Mouse (Mus musculus): ENCODE results near the gene Dlgap1.

Dlgap1 gene

DNA sequence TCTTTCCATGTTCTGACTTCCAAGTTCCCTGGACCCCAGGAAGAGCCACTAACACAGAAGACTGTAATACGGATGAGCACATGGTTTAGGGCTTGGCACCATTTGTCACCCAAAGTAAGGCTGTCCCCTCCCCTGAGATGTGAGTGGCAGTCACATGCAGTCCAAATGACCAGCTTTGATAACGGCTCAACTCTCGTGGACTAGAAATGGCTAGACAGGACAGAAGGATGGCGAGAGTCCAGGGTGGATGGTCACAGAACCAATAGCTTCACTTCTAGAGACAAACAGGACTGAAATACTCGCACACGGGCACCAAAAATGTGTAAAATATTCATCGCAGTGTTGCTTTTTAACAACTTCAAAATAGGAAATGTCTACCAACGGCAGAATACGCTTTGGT is 657.5 kb downstream of the Dlgap1 start:
- DNase-seq (ENCODE audit: low spot score in 2 of 2) = no peak

DNA sequence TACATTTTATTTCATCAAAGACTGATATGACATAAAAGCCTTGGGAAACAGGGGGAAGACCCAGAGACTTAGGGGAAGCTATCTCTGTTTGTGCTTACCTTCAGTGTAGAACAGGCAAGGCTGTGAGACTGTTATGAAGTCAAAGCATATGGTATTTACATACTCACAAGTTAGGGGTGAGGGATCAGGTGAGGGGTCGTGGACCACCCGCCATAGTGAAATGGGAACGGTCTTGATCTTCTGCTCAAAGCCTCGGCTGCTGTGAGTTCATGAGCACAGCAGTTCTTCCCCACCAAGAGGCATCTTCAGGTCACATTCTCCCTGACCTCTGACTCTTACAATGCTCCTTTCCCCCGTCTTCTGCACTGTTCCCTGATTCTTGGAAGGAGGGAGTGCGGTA is 658.1 kb downstream of the Dlgap1 start:
- no peak for DNase-seq (ENCODE audit: low spot score in 2 of 2)

DNA sequence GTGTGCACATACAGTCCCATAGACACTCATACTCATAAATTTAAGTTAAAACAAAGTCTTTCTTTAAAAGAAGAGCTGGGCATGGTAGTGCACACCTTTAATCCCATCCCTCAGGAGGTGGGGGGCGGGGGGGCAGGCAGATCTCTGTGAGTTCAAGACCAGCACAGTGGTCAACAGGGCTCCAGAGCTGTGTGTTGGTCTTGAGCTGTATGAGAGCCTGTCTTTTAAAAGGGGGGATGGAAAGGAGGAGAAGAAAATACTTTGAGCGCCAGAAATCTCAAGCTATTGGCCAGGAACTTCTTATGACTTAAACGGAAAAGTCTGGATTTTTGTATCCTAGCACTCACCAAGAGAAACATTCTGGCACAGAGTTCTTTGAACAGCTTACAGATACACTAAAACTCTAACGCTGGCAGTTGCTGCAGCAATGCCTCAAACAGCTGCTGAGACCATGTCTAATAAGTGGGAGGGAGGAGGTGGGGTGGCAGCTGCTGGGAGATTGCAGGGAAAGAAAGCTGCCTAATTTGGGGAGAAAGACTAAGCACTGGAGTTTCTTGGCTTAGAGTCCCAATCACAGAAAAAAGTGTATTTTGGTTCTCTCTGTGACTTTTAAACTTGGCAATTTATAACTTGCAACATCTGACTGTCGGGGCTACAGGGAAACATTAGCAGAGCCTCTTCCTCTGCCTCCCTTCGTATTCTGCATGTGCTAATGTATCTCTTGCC is 660.9 kb downstream of the Dlgap1 start:
- DNase-seq (ENCODE audit: low spot score in 2 of 2) = no peak

DNA sequence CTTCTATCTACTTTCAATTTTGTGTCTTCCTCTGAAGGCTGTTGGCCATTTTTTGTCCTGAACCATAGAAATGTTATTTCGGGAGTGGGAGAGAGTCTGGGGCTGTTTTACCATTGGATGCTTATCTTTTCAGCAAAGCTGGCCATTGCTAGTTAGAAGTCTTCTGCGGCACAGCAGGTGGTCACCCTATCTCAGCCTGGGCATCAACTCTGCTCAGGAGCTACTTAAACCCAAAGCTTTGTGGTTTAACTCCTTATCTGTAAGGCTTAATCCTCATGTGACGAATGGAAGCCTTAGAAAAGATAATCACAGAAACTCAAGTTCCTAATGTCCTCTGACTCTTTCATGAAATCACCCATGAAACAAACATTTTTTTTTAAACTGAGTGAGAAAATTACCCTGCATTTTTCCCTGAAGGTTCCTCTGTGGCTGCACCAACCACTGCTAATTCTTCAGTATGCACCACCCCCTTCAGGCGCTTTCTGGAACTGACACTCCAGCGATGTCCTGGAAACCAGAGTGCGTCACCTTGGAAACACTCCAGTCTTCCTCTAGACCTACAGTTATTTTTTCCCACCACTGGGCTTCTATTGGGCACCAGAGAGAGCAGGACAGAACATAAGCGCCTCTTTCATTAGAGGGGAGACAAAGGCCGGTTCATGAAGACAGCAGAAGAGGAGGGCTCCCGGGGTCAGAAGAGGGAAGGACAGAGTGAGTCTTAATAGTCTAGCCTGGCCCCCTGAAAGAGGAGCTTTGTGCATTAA is 664.5 kb downstream of the Dlgap1 start:
- DNase-seq (ENCODE audit: low spot score in 2 of 2) = no peak

DNA sequence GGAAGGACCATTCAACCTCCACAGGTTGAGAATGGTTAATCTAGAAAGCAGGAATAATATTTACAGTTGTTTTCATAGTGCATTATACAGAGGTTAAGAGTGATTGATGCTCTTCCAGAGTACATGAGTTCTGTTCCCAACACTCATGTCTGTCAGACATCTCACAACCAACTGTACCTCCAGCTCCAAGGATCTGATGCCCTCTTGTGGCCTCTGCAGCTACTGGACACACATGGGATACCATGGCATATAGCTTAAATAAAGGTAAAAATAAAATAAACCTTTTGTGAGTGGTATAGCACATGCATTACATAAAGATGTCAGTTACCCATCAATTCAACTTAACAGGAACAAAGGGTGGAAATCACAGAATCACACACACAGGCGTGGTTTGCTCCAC is 674.3 kb downstream of the Dlgap1 start:
- no peak for DNase-seq (ENCODE audit: low spot score in 2 of 2)

DNA sequence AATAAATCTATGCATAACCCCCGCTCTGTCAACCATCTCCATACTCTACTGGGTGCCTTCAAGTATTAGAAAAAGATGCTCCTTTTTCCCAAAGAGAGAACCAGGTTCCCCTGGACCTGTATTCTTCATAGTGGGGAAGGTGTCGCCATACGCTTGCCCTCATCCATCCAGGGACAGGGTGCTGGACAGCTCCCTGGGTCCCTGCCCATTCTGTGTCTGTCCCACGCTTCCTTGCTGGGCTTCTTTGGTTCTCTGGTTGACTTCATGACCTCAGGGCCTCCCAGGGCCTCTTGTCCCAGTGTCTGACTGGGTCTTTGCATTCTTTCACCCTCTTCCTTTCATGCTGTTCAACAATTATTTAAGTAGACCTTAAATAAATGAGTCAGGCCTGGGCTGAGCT is 677.8 kb downstream of the Dlgap1 start:
- no peak for DNase-seq (ENCODE audit: low spot score in 2 of 2)

DNA sequence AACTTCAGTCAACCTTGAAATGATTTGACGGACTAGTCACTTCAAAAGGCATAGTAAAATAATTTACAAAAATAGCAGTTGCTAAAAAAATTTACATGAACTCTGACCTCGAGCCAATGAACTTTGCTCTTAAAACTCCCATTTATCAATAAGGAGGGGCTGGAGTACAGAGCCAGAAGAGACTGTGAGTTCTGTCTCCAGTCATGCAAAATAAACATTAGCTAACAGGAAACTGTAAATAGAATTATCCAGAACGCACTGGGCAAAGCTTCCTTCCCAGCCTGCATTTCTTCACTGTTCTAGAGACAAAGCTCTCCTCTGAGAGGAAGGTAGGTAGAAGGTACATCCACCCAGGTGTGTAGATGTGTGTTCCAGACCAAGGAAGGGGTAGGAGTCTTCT is 692.5 kb downstream of the Dlgap1 start:
- no peak for DNase-seq (ENCODE audit: low spot score in 2 of 2)

DNA sequence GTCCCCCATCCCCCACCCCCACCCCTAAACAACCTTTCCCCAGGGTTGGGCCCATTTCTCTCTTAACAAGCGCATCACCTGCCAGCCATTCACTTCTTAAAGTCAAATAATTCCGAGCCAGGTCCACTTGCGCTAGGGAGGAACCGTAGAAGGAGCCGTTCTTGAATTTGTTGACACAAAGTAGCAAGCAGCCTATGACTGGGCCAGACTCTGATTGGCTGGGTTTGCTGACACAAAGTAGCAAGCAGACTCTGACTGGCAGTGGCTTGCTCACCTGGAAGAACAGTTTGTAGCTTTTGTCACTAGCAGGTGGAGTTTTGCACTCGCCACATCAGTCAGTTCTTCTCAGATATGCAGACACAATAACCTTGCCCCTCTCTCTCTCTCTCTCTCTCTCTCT is 695.1 kb downstream of the Dlgap1 start:
- DNase-seq (ENCODE audit: low spot score in 2 of 2) = no peak

DNA sequence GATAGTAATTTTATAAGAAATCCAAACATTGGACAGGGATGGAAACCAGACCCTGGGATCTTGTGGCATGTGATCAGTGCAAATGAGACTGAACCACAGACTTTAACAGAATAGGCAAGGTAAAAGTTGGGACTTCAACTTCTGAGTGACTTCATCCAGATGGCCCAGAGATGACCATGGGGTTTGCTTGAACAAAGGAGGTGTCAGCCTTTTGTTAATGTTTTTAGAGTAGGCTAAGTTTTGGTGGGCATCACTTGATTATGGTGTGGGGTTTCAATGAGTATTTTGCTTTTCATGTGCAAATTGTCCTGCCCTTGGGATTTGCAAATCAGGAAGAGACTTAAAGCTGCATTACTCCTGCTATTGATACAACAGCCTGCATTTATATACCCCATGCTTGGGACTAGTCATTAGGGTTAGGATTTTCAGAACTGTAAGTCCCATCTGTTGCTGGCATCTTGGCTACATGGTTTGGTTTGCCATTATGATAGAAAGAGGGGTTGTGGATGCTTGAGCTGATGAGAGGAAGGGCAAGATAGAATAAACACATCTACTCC is 695.7 kb downstream of the Dlgap1 start:
- no peak for DNase-seq (ENCODE audit: low spot score in 2 of 2)

DNA sequence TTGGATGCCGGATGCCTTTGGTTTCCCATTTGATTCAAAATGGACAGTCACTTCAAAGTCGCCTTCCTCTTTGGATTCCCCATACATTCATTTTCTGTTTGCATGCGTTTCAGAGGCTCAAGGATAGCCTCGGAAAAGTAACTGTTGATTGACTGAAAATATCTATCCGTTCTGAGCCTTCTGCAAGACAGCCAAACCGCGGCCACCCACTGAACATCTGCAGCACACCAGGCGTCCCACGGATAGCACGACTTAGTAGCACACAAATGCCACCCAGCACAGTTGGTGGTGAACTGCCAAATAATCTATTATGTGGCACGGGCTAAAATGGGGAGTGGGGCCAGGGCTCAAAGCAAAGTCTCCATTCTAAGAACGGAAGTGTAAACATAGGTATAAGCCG is 705.1 kb downstream of the Dlgap1 start:
- DNase-seq (ENCODE audit: low spot score in 2 of 2) = no peak

DNA sequence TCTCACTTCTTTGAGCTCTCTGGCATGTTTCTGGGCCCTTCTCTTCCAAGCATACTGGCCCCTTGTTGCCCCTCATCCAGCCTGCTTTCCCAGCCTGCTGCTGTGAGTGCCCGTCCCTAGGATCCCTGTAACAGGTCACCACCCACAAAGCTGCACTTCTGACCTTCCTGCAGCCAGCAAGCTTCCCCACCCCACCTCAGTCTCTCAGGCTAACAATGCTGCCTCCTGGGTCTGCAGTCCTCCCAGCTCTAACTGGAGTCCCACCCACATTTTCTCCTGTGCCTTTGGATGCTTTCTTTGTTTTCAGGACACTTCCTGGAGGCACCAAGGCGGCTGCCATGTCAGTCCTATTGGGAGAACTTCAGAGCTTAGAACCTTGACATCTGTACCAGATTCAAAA is 707.6 kb downstream of the Dlgap1 start:
- DNase-seq (ENCODE audit: low spot score in 2 of 2) = no peak

DNA sequence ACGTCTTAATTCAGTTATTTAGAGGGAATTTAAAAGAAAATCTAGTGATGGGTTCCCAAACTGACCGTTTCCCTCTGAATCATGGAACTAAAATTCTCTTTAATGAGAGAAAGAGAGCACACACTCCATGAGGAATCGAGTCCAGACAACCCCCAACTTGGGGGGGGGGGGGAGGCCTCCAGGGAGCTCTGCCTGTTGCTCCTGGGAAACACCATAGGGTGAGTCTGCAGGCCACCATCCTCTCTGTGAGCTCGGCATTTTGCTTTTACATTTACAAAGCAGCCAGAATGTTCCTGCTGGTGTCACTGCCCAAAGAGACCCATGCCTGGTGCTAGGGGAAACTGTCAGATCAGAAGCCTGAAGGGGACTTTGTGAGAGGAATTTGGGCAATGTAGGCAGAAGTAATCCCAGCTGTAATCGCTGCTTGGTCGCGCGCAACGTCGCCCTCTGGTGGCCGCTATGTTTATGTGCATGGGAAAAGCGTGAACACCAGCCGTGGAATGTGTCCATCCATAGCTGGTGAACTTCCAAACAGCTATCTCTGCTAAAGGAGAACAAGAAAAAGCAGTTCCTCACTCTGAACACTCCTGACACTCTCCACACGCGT is 714.8 kb downstream of the Dlgap1 start:
- peak; percentile 17 to 22 for DNase-seq (ENCODE audit: low spot score in 2 of 2)

DNA sequence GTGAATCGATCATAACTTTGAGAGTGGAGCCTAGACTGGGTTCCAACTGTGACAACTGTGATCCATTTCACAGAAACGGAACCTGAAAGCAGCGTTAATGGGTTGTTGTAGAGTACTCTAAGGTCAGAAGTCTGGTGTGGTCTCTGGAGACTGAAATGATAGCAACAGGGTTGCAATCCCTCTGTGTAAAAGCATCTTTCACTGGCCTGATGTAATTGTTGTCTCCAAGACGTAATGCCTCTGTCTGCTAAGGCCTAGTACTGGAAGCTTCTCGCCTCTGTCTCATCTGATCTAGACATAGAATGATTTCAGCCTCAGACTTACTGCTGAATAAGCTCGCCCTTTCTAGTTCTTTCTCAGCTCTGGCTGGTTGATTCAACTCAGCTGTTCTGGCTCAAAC is 721.3 kb downstream of the Dlgap1 start:
- DNase-seq (ENCODE audit: low spot score in 2 of 2) = no peak

DNA sequence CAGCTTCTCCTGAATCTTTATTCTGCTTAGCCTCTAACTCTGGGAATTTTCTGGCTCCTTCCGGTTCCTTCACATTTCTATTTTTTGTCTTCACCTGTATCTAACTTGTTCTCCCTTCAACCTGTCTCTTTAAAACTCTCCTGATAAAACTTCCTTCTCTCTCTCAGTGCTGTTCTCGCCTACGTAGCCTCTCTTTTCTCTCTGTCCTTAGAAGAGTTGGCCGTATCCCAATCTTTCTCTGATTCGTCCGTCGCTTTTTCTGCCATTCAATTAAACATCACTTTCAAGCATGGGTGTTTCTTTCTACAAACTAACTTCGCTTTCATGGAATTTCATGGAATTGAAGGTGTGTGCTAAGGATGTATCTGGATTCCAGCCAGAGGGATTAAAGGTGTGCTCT is 721.7 kb downstream of the Dlgap1 start:
- DNase-seq (ENCODE audit: low spot score in 2 of 2) = no peak

DNA sequence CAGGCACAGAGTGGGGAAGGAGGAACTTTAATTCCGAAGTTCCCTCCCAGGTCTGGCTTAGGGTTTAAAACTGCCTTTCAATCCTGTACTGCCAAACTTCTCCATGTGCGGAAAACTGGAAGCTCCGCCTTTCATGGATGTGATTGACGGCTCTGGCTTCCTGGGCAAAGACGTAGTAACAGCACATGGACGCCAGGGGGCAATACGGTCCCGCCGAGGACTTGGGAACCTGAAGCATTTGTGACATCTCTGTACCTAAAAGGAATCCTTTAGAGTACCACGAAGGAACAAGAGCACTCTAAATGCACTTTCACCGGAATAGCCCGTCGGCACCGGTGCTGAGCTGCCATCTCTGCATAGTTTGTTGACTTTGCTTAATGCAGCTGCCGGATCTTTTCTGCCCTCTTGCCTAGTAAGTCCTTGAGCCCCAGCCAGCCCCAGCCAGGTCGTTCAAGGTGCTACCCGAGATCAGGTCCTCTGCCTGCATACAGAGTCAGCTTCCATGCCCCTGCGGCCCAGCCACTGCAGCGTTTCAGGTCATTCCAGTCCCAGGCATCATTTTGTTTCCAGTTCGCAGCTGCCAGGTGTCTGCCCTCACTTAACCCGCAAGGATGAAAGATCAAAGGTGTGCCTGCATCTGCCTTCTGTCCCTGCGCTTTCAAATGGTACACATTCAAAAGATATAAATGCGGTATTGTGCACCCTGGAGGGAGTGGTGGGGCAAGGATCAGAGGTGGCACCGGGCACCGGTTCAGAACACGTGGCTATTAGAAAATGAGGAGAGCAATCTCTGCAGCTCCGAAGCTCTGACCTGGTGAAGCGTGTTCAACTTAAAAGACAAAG is 738.3 kb downstream of the Dlgap1 start:
- DNase-seq (ENCODE audit: low spot score in 2 of 2) = peak; percentile 31 to 36

DNA sequence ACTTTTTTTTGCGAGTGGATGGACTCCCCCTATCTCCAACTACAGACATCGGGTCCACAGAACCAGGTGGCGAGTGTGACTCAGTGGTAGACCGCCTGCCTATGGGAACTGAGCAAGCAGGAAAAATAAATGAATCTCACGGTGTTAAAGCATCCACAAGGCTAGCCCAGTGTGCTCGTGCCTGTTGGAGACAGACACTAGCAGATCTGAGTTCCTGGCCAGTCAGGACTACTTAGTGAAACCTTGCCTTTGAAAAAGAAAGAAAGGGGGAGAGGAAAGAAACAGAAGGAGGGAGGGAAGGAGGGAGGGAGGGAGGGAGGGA is 738.9 kb downstream of the Dlgap1 start:
- no peak for DNase-seq (ENCODE audit: low spot score in 2 of 2)

DNA sequence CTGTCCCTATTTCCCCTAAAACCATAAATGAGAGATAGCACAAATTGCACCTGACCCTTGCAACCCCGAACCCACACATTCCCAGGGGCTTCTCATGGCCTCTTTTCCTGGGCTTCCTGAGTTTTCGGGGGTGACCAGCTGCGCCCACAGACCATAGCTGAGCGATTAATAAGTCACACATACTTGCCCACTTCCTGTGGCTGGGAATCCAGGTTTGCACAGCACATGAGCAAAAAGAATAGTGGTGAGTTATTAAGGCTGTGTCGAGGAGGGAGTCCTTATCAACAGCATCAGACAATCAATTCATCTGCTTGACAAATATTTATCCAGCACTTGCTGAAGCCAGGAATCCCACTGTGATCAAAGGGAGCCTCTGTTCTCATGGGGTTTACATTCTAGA is 740.7 kb downstream of the Dlgap1 start:
- DNase-seq (ENCODE audit: low spot score in 2 of 2) = no peak

DNA sequence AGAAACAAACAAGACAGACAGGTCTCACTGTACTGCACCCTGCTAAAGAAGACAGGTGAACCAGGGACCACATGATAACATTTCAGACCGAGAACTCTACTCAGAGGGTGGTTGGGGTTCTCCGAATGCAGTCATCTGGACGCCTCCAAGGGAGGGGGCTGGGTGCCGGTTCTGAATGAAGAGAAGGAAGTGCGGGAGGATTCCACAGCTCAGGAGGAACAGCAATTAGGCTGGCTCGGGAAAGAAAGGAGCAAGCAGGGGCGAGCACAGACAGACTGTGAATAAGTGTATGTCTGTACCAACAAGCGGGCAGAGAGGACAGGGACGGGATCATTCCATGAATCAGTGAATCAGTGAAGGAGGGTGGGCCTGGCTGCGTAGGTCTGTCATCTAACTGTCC is 744.6 kb downstream of the Dlgap1 start:
- no peak for DNase-seq (ENCODE audit: low spot score in 2 of 2)

DNA sequence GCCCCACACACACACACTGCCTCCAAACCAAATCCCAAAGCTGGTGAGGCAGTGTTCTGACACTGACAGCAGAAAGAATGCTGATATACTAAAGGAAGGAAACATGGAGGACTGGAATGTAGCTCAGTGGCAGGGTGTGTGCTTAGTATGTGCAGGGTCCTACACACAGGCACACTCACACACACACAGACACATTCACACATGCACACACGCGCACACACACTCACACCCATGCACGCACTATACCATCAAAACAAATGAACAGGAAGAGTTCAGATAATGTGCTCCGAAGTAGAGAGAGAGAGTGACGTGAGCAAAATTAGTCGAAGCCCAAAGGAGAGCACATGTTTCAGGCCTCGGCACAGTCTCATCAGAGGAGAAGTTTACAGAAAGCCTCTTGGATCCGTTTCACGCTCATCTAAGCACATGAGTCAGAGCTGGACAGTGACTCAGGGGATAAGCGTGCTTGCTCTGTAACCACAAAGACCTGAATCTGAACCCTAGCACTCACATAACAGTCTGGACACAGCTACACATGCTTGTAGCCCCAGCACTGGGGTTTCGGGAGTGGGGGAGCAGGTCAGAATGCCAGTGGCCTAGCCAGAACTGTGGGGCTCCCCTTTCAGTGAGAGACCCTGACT is 750.9 kb downstream of the Dlgap1 start:
- DNase-seq (ENCODE audit: low spot score in 2 of 2) = no peak

DNA sequence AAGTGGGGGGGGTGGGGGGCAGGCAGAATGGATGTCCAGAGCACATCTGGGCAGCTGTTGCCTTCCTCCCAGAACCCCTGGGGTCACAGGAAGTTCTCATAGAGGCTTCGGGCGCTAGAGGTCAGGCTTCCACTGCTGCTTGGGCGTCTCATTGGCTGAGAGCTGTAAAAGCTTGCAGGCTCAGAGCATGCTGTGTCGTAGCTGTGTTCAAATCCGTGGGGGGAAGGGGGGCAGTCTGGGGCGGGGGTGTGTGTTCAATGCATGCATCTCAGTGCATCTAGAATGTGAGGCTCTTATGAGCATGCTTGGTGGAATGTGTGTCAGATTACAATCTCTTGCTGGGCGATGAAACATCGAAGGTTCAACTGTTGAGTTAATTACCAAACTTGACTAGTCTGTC is 751.9 kb downstream of the Dlgap1 start:
- no peak for DNase-seq (ENCODE audit: low spot score in 2 of 2)

DNA sequence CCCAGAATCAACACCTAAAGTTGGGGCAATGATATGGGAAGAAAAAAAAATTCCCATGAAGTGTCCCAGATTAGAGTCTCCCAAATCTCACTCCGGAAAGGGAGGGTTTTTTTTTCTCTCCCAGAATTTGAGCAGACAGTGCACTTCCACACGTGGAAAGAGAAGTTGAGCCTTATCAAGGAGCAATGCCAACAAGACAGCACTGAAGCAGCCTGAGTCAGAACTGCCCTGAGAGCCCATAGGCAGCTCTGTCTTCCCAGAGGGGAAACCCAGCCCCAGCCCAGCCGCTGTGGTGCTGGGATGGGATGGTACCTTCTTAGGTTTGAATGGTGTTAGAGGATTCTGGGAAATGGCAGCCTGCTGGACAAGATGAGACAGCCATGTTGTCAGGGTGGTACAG is 753.3 kb downstream of the Dlgap1 start:
- no peak for DNase-seq (ENCODE audit: low spot score in 2 of 2)
